Mouse (Mus musculus) erythroblast, embryonic 14.5 days (primary cell): Measurements from ENCODE around the gene Rad51b.

Experiments
- GATA1 ChIP-seq: IDR thresholded peaks from 2 replicates; pipeline ENCODE4 v1.6.1; 2012; ENCODE audit warnings: low read length, inconsistent platforms, mixed read lengths
- TAL1 ChIP-seq: IDR thresholded peaks from 3 replicates; pipeline ENCODE4 v1.6.1; 2012; ENCODE audit warnings: low read length, inconsistent platforms, mixed read lengths

DNA sequence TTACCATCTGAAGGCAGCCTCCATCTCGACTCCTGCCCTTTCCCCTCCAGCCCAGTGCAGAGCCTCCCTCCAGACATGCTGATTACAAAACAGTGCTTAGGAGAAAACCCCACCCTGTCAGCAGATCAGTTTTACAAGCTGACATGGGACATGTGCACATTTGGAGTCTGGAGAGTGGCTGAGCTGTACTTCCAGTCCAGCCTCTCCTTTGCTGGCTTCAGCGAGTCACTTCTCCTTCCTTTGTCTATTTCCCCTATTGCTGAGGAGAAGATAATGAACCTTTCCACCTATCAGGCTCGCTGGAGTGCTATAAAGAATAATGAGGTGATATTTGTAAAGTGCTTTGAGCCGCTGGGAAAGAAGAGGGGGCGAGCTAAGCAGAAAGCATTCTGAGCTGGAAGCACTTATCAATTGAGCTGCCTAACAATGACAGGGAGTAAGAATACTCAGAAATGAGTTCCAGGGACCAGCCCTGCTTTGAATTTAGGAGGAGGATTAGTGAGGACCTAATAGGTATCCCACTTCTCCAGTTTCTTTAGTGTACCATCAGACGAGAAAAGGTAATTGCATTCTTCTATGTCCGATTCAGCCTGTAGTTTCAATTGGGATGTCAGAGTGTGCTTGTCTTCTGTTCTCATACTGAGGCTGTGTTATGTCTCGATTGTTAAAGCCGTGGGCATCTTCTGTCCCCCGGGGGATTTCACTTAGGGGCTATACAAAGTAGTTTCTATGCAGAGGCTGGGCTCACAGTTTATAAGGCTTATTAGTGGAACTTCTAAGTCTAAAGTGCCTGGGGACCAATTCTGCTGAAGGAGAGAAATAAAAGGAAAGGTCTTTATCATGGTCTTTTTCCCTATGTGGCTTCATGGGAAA is 453.4 kb downstream of the Rad51b start:
- TF ChIP-seq TAL1 (no peak), GATA1 (no peak)
